Mouse (Mus musculus) erythroid progenitor cell, adult 5-6 weeks (primary cell): ENCODE results near the gene Pipox. TPM values are rescaled to one million over a fixed set of nuclear protein-coding genes. Genes with fewer than 3 reads are reported as not detected.

Source experiments
- ATAC-seq: replicated peaks from 2 replicates; pipeline ENCODE4 v1.8.0; 2016; ENCODE audit warnings: moderate number of reproducible peaks, mild to moderate bottlenecking, moderate TSS enrichment, inconsistent platforms; ENCODE audit not compliant: poor library complexity, low FRiP score, severe bottlenecking
- total RNA-seq, 2 experiments: library from RNA; stranded (forward) in 1 of 2; stranded (reverse) in 1 of 2; fragments of 150-400 nt in 1 of 2; fragments of 186-747, 209-891 nt in 1 of 2; gene quantifications; 2 replicates each; pipeline versions ENCODE4 v1.2.3 to v1.2.4; 2015 to 2017; ENCODE audit warnings: low replicate concordance in 2 of 2

Gene Pipox
- total RNA-seq, 2 experiments from 2014 or later, result not detected

DNA sequence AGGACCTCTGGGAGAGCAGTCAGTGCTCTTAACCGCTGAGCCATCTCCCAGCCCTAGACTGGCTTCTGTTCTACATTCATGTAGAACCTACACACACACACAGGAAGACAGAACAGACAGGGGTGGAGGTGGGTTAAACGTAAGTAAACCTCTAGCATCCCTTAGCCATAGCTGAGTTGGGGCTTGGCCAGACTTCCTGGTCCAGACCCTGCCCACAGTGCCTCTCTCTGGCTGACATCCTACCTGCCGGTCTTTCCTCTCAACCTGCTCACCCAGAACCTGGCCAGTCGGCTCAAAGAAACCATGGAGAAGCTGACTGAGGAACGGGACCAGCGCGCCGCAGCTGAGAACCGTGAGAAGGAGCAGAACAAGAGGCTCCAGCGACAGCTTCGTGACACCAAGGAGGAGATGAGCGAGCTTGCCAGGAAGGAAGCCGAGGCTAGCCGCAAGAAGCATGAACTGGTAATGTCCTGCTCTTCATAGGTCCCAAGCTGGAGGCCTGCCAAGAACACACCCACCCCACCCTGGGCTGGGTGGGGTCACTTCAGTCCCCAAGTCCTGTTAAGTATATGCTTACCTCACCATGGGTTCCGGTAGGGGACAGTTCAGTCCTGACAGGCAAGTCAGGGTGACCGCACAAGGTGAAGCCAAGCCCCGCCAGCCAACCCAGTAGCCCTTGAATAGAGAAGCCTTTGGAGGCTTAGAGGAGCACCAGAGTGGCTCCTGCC, 40.8 kb downstream of the Pipox start:
- no peak for ATAC-seq

DNA sequence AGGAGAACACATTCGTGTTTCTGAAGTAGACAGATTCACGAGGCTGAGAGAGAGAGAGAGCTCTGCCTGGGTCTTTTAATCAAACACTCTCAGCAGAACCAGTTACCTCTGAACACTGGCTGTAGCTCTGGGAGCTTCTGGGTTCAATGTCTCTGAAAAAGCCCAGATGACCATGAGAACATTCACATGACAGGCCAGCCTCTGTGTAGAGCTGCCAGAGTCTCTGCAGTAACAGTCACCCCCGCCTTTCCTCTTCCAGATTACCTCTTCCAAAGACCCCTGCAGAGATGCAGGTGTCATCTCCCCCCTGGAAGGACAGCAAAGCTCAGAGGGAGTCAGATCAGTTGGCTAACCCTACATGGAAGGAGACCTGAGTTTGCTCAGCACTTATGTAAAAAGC, 41.7 kb downstream of the Pipox start:
- no peak for ATAC-seq

DNA sequence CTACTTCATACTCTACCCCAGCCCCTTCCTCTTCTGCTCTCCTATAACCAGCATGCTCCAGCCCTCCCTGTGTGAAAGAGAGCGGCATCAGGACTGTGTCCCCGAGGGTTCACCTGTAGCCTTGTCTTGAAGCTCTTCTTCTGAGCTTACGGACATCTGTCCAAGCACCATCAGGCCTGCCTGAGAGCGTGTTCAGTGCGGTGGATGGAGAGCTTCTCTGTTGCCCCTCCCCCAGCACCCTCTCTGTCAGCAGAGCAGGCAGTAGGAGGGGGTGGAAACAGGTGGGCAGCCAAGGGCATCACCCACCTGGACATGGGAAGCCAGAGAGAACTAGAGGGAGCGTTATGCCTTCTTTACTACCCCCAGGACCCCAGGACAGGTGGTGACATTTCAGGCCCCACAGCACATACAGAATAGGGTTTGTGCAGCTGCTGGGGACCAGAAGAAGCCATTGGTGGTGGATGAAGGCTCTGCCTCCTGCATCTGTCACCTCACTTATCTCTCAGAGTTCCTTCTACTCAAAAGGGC, 42.3 kb downstream of the Pipox start:
- ATAC-seq, result no peak

DNA sequence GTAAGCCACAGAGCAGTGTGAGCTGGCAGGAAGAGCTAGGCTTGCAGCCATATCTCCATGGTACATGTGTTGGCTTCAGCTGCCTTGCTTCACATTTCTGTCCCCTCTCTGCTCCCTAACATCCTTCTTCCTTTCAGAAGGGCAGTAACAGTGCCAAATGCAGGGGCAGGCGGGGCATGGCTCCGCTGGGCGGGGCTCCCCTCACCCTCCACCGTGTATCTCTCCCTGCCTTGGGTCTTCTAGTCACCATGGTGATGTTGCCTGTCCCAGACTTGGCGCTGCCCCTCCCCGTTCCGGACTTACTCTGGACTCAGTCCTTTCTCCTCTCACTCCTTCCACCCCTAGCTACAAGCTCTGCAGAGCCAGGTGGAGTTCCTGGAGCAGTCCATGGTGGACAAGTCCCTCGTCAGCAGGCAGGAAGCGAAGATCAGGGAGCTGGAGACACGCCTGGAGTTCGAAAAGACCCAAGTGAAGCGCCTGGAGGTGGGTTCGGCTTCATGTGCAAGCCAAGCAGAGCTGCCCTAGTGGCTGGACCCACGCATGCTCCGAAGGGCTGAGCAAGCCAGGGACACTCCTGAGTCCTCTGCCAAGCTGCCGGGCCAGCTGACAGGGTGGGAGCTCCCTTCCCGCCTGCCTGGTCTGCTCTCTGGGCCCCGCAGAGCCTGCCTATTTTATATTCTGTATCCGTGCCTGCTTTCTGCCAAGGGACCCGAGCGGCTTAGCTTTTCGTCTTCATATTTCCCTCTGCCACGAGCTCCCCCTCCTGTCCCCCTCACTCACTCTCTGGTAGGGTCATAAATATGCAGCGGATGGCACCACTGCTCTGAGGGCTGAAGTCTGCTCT, 43.3 kb downstream of the Pipox start:
- no peak for ATAC-seq

DNA sequence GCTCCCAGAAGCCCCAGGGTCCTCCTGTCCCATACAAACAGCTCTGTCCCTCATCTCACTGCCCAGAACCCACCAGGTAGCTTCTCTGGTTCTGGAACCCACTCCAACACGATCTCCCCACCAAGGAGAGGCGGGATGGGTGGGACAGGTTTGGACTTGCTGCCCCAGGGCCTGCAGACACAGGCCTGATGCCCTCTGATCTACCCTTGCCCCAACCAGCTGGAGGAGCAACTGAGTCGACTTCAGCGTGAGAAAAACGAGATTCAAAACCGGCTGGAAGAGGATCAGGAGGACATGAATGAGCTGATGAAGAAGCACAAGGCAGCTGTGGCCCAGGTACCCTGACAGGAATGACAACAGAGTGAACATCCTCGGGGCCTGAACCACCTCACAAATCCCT, 44.7 kb downstream of the Pipox start:
- ATAC-seq, result no peak

DNA sequence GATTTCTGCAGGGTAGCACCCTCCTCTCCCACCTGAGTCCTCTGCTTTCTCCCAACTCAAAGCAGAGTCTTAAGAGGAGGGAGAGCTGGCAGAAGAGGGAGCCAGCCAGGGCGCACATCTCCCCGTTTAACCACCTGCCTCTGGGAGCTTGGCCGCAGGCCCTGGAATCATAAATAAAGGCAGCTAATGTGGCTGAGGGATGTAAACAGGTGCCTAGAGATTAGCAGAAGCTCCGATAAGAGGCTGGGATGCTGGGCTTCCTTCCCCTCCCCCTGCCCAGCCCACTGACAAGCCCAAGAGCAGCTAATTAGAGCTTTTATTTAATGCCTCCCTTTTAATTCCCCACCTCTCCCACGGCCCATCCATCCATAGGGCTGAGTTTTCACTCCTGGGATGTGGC, 45.8 kb downstream of the Pipox start:
- ATAC-seq, result no peak

DNA sequence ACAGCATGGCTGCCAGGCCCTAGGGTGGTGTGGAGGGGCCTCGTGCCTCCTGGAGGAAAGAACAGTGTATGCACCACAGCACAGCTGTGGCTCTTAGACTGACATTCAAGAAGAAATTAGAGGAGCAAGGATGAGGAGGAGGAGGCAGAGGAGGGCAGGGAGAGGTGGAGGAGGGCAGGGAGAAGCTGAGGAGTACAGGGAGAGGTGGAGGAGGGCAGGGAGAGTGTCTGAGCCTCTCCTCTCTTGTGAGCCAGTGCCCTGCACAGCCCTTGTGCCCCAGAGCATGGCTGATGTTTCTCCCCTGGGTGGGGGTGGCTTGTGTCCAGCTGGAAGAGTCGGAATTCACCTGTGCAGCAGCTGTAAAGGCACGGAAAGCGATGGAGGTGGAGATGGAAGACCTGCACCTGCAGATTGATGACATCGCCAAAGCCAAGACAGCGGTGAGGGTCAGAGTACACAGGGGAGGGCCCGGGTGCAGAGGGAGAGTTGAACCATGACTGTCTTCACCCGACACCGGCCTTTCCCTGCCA, 46.2 kb downstream of the Pipox start:
- no peak for ATAC-seq

DNA sequence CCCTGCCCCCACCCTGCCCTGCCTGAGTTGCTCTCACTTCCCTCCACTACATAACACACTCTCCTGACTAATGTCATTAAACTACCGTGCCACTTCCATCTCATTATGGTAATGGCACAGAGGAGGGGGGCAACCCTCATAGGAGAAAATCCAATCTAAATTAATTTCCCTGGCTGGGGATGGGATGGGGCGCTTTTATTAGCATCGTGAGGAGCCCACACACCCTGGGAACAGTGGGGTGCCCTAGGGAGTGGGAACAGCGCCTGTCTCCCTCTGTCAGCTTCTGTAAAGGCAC, 50.0 kb downstream of the Pipox start:
- no peak for ATAC-seq

DNA sequence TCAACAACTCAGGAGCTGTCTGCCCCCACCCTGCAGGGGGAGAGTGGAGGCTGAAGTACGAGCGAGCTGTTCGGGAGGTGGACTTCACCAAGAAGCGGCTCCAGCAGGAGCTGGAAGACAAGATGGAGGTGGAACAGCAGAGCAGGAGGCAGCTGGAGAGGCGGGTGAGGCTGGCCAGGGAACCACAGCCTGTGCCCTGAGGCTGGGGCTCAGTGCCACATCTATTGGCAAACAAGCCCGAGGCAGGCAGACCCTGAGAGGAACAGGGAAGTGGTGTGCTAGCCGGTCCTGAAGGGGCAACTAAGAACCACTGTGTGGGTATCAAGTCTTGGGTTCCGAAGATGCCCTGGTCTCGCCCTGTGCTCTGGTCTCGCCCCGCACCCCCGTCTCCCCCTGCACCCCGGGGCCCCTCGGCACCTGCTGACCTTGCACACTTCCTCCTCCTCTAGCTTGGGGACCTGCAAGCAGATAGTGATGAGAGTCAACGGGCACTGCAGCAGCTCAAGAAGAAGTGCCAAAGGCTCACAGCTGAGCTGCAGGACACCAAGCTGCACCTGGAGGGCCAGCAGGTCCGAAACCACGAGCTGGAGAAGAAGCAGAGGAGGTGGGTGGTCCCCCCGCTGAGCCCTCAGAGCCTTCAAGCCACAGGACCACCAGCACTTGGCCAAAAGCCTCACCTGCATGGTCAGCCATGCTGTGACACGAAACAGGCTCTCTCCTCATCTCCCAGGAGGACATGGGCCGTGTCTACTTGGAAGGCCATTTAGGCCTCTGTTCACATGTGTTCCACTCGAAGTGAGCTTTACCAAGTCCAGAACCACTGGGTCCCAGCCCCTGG, 50.6 kb downstream of the Pipox start:
- ATAC-seq, result no peak

DNA sequence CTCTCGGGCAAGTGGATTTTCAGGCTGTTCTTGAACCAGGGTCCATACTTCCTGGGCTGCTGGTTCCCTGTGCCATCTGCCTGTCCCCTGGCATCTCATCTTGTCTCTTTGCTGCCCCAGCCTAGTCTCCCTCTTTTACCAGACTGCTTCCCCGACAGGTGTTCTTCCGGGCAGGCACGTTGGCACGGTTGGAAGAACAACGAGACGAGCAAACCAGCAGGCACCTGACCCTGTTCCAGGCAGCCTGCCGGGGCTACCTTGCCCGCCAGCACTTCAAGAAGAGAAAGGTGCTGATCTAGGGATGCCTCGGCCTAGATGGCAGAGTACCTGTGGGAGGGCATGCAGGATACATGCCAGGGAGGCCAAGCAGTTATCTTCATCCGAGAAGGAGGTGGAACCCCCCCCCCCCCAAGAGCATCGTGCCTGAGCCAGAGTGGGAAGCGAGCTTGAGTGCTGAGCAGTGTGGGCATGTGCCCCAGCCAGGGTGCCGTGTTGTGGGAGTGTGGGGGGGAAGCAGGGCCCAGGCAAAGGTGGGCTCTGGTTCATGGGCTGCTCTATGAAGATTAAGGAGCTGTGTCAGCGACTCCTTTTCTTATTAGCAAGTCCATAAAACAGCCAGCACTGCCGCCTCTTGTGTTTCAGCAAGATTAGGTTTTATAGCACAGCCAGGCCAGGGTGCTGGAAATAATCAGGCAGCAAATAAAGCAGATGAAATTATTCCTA, 53.2 kb downstream of the Pipox start:
- ATAC-seq, result no peak

DNA sequence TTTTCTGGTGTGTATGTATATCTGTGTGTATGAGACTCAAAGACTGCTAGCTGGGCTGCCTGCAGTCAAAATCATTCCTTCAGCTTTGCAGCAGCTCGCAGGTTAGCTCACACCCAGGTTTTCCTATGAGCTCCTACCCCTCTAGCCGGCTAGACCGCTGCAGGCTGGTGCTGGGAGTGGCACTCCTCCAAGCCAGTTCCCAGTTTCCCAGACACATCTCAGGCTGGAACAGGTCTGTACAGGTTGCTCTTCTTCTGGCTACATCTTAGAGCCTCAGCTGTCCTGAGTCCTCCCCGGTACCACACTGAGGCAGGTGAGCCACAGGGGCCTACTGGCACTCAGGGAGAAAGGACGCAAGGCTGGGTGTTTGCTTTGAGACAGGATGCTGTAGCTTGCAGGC, 56.0 kb downstream of the Pipox start:
- no peak for ATAC-seq

DNA sequence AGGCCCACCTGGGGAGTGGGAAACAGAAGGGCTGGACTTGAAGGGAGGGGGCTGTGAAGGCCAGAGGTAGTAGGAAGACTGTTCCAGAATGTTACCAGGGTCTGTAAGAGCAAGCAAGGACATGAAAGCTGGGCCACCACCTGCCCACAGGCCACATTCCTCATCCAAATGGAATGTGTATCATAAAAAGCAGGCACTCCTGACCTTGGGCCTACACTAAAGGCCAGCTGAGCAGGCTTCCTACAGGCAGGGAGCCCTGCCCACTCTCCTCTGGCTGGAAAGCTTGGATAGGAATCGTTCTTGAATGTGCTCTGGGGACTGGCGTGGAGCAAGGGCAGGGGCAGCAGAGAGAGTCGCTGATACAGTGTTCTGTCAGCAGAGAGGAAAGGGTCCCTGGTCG, 57.1 kb downstream of the Pipox start:
- no peak for ATAC-seq

DNA sequence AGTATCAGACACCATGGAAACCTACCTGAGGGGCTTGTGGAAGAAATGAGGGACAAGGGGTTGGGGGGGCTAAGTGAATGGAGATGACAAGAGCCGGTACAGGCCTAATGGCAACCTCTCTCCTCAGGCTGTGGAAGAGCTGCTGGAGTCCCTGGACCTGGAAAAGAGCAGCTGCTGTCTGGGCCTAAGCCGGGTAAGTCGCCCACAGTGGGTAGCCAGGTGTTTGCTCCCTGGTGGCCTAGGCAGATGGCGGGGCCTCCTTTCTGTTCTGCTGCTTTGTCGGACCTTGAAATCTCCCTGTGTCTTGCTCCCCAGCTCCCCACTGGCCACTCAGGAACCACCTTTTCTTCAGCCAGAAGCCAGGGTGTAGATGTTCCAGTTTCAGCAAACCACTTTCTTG, 57.6 kb downstream of the Pipox start:
- no peak for ATAC-seq

DNA sequence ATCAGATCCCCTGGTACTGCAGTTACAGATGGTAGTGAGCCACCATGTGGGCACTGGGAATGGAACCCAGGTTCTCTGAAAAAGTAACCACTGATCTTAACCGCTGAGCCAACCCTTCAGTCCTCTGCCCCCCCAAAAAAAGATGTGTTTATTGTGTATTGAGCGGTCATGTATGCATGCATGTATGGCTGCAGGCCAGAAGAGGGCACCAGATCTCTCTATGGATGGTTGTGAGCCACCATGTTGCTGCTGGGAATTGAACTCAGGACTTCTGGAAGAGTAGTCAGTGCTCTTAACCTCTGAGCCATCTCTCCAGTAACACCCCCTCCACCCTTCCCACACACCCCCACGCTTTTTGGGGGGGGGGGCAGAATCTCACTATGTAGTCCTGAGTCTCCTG, 58.8 kb downstream of the Pipox start:
- no peak for ATAC-seq

DNA sequence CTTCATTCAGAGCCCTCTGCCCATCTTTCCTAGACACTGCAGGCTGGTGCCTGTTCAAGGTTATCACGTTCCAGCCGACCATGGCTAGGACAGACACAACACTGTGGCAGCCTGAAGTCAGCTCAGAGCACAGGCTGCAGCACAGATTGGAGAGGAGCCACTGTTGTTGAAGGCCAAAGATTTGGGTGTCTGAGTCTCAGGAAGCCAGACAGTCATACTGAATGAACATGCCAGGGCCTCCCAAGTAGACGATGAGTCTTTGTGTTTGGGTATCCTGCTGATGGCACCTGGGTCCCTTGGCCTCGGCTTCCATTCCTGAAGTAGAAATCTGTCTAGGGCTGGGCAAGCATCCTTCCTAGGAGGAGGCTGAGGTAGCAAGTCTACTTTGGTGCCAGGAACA, 61.4 kb downstream of the Pipox start:
- no peak for ATAC-seq

DNA sequence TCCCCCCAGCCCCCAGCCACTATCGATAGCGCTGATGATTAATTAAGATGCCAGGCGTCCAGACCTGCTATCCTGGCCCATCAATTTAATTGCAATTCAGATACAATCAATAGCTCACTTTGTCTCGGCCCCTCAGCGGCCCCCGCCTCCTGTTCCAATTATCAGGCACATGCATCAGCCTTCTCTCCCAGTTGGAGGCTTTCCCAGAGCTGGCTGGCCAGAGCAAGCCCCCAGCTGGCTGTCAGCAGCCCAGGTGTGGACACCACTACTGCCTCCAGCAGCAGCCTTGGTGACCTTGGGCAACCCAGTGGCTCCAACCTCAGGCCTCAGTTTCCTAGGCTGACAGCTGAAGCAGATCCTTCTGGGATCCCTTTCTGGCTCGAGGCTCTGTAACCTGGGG, 63.0 kb downstream of the Pipox start:
- no peak for ATAC-seq
